Comparison of ENCODE assay signal across 9 mouse cellular contexts in the genomic region with DNA sequence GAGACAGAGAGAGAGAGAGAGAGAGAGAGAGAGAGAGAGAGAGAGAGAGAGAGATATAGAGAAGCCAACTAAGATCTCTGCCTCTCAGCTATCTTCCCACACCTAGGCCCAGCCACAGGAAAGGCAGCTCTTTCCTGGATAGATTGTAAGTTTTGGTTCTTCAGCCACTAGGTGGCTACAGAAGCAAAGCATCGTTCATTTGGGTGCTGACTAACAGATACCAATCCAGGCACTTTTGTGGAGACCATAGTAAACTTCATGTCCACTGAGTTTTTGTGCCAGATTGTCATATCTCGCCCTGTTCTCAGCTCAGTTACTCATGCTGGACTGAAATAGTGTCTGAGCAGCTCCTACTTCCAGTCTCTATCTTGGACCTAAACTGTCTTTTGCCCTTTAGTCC. TPM values are rescaled to one million over a fixed set of nuclear protein-coding genes. Genes with fewer than 3 reads are reported as not detected.
DNase-seq lines count a peak whose midpoint lies in the region; ATAC-seq and TF ChIP-seq lines count a peak whose summit lies in the region.
"Had no signal": no experiment of that assay in that cellular context is flagged by ENCODE, and none has a peak within 500 bp of the region (broad histone marks: within the 10 kb centered on the region; RNA-seq: fewer than 3 reads in every experiment).

No protein-coding gene starts in this region.

- peaks cover 53% of the 10 kb centered on the region for H3K36me3 ChIP-seq in embryonic facial prominence, embryonic 14.5 days (ENCODE audit: control insufficient read depth, insufficient read depth, low read length)
- peaks cover 54% of the 10 kb centered on the region for H3K36me3 ChIP-seq in kidney, embryonic 15.5 days

- no peak overlapping the region for H3K9ac ChIP-seq in embryonic facial prominence, embryonic 14.5 days (ENCODE audit: low read depth, low read length)
- no peak overlapping the region for H3K9ac ChIP-seq in kidney, embryonic 15.5 days
- H3K9ac ChIP-seq: embryonic facial prominence, embryonic 12.5 days had no signal

- H3K4me1 ChIP-seq in embryonic facial prominence, embryonic 14.5 days (ENCODE audit: control insufficient read depth, insufficient read depth, low read length) = no peaks in the 10 kb centered on the region
- H3K4me1 ChIP-seq in kidney, embryonic 15.5 days = no peaks in the 10 kb centered on the region
- H3K4me1 ChIP-seq: embryonic facial prominence, embryonic 12.5 days had no signal

- no peaks in the 10 kb centered on the region for H3K27me3 ChIP-seq in embryonic facial prominence, embryonic 14.5 days (replicated peaks; ENCODE audit: control insufficient read depth, insufficient read depth, low read length)
- H3K27me3 ChIP-seq in kidney, embryonic 15.5 days = no peaks in the 10 kb centered on the region
- H3K27me3 ChIP-seq: embryonic facial prominence, embryonic 12.5 days had no signal

- WGBS in embryonic facial prominence, embryonic 14.5 days = 37% methylated on average over 2 of the region's 2 CpGs
- 40% methylated on average over 2 of the region's 2 CpGs for WGBS in kidney, embryonic 15.5 days

- intact Hi-C loops in gastrocnemius, adult 2 months (cut with DNase I) = loop anchor here (10.0 kb wide), 1 partner anchor 102 kb away; no protein-coding TSS in a partner anchor

- no peak for DNase-seq in gastrocnemius, adult 2 months
- no peak for DNase-seq in gastrocnemius, adult 8-10 months (ENCODE audit: low spot score in 2 of 2)
- peak; percentile 69 for DNase-seq in thymus, postnatal 0 days (ENCODE audit: low spot score)
- DNase-seq in thymus, postnatal 4 days = no peak
- DNase-seq in embryonic facial prominence, embryonic 14.5 days (ENCODE audit: low spot score) = peak; percentile 77
- DNase-seq in retina, postnatal 1 day = peak; percentile 57
- no peak for DNase-seq in testis, postnatal 10 days (ENCODE audit: low spot score)

- peak; percentile 71 for TF ChIP-seq CTCF in gastrocnemius, adult 2 months (IDR thresholded peaks at IDR 0.05)

- 0 out of 2 replicates have a peak, but pooled peaks have one; percentile 60 for ATAC-seq in embryonic facial prominence, embryonic 14.5 days (ENCODE audit: low read depth)
- ATAC-seq in kidney, embryonic 15.5 days (replicated peaks; ENCODE audit: low FRiP score) = no peak

- H3K9me3 ChIP-seq in embryonic facial prominence, embryonic 14.5 days (ENCODE audit: control insufficient read depth, low read length) = no peaks in the 10 kb centered on the region
- no peaks in the 10 kb centered on the region for H3K9me3 ChIP-seq in kidney, embryonic 15.5 days (replicated peaks)
- H3K9me3 ChIP-seq: embryonic facial prominence, embryonic 12.5 days had no signal

- no peak overlapping the region for H3K4me2 ChIP-seq in embryonic facial prominence, embryonic 14.5 days (ENCODE audit: low read depth, low read length)
- H3K4me2 ChIP-seq in kidney, embryonic 15.5 days = no peak overlapping the region
- H3K4me2 ChIP-seq: embryonic facial prominence, embryonic 12.5 days had no signal

- peak overlapping the region; percentile 56; the same call in 1 of the 2 replicates for H3K27ac ChIP-seq in gastrocnemius, adult 2 months
- no peak overlapping the region for H3K27ac ChIP-seq in embryonic facial prominence, embryonic 14.5 days (replicated peaks; ENCODE audit: low read depth, low read length)
- peak overlapping the region; percentile 10; the same call in 1 of the 2 replicates for H3K27ac ChIP-seq in kidney, embryonic 15.5 days
- H3K27ac ChIP-seq: embryonic facial prominence, embryonic 12.5 days had no signal

- H3K4me3 ChIP-seq in gastrocnemius, adult 2 months = no peak overlapping the region
- H3K4me3 ChIP-seq in embryonic facial prominence, embryonic 14.5 days (ENCODE audit: low read depth, low read length) = no peak overlapping the region
- H3K4me3 ChIP-seq in kidney, embryonic 15.5 days (replicated peaks) = no peak overlapping the region
- H3K4me3 ChIP-seq: embryonic facial prominence, embryonic 12.5 days had no signal

RNA-seq across cellular contexts. Expression of a gene that starts 26.8 kb away (rescaled TPM):
- total RNA-seq in gastrocnemius, adult 2 months (2021) = 10 to 100 TPM; 69.3 to 82.9 TPM
- 10 to 100 TPM; 68.2 to 77.8 (median 71.6) TPM for total RNA-seq in gastrocnemius, adult 8-10 months (2022)
- polyA plus RNA-seq in thymus, postnatal 0 days (2015; fragmentation: Nextera tagmentation; extraction: Ambion mirVana) = 51.2 and 57.0 TPM in 2 replicates
- polyA plus RNA-seq in embryonic facial prominence, embryonic 14.5 days (2014; fragmentation: Nextera tagmentation; extraction: Ambion mirVana) = 86.7 and 91.2 TPM in 2 replicates
- 101 and 108 TPM in 2 replicates for polyA plus RNA-seq in kidney, embryonic 15.5 days (2015; fragmentation: Nextera tagmentation; extraction: Ambion mirVana)

RNA-seq across cellular contexts. Expression of a gene that starts 37.1 kb away (rescaled TPM):
- 10 to 100 TPM; 35.4 to 43.6 TPM for total RNA-seq in gastrocnemius, adult 2 months (2021)
- 10 to 100 TPM; 38.6 to 42.3 (median 41.9) TPM for total RNA-seq in gastrocnemius, adult 8-10 months (2022)
- polyA plus RNA-seq in thymus, postnatal 0 days (2015; fragmentation: Nextera tagmentation; extraction: Ambion mirVana) = 125 and 127 TPM in 2 replicates
- polyA plus RNA-seq in embryonic facial prominence, embryonic 14.5 days (2014; fragmentation: Nextera tagmentation; extraction: Ambion mirVana) = 97.6 and 107 TPM in 2 replicates
- 106 and 111 TPM in 2 replicates for polyA plus RNA-seq in kidney, embryonic 15.5 days (2015; fragmentation: Nextera tagmentation; extraction: Ambion mirVana)

RNA-seq across cellular contexts. Expression of a gene that starts 44.1 kb away (rescaled TPM):
- 1 to 10 TPM; 2.6 to 3.7 TPM for total RNA-seq in gastrocnemius, adult 2 months (2021)
- 1 to 10 TPM; 1.9 to 3.3 (median 2.8) TPM for total RNA-seq in gastrocnemius, adult 8-10 months (2022)
- 40.4 and 43.0 TPM in 2 replicates for polyA plus RNA-seq in thymus, postnatal 0 days (2015; fragmentation: Nextera tagmentation; extraction: Ambion mirVana)
- 46.3 and 56.8 TPM in 2 replicates for polyA plus RNA-seq in embryonic facial prominence, embryonic 14.5 days (2014; fragmentation: Nextera tagmentation; extraction: Ambion mirVana)
- 98.2 and 99.8 TPM in 2 replicates for polyA plus RNA-seq in kidney, embryonic 15.5 days (2015; fragmentation: Nextera tagmentation; extraction: Ambion mirVana)

Comparison
In these comparisons a context has a peak if more than half of its experiments do, and no peak if none do; other contexts are left out.
1. DNase-seq: peak in thymus, postnatal 0 days (single experiment), embryonic facial prominence, embryonic 14.5 days (single experiment) and retina, postnatal 1 day (single experiment); none in gastrocnemius, adult 2 months (single experiment), gastrocnemius, adult 8-10 months (0 of 2), thymus, postnatal 4 days (single experiment) and testis, postnatal 10 days (single experiment).